Mouse (Mus musculus): Measurements from ENCODE around the gene Hmgb3. TPM values are rescaled to one million over a fixed set of nuclear protein-coding genes. Genes with fewer than 3 reads are reported as not detected.
"Not testable (repeated sequence)": the region's sequence is repeated elsewhere in the genome, so short reads cannot be mapped to it uniquely, and the experiment has no call there.

Gene Hmgb3
- polyA plus RNA-seq (2014; fragmentation: Nextera tagmentation; extraction: Ambion mirVana) = 317 and 331 TPM in 2 replicates

DNA sequence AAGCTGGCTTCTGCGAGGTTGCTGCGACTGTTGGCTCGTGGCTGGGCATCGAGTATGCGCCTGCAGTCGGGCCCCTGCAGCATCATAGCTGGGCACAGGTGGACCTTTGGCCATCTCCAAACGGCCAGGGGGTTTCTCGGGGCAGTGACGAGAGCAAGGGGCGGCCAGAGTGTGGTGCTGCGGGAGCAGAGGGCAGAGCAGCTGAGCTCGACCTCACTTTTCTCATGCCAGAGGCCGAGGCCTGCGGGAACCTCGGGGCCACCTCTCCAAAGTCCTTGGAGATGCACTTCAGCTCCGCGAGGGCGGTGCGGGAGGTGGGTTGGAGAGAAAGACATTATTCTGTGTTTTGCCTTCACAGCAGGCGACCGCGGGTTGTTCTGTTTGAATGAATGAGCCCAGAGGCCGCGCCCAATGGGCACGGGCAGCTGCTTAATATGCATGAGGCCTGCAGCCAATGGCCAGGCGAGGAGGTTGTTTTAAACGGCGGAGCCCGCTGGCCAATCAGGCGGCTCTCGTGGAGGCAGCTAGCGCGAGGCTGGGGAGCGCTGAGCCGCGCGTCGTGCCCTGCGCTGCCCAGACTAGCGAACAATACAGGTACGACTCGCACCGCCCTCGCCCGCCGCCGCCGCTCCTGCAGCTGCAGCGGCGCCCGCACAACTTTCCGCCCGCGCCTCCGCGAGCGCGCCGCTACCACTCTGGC, at the start of gene Hmgb3:
TSS of gene Hmgb3 (plus strand) at position 504 of the 700 bp plus-strand sequence.
- Histone ChIP-seq H3K27ac (ENCODE audit: low read depth, low read length) (peak within 1 kb of the TSS; percentile 95), H3K27me3 (ENCODE audit: control insufficient read depth, insufficient read depth, low read length) (no peaks in the 10 kb centered on the region), H3K9ac (ENCODE audit: low read depth, low read length) (peak within 1 kb of the TSS; percentile 91), H3K4me2 (replicated peaks; ENCODE audit: low read depth, low read length) (peak within 1 kb of the TSS; percentile 52), H3K4me1 (ENCODE audit: control insufficient read depth, insufficient read depth, low read length) (no peaks in the 10 kb centered on the region), H3K9me3 (ENCODE audit: control insufficient read depth, low read length) (no peaks in the 10 kb centered on the region), H3K36me3 (ENCODE audit: control insufficient read depth, insufficient read depth, low read length) (peaks cover 3% of the 10 kb centered on the region; the same call in 1 of the 2 replicates), H3K4me3 (ENCODE audit: low read length) (peak within 1 kb of the TSS; percentile 68)
- ATAC-seq (ENCODE audit: low FRiP score, low TSS enrichment) = peak; percentile 97
- 35% methylated on average over 58 of the region's 59 CpGs for WGBS

DNA sequence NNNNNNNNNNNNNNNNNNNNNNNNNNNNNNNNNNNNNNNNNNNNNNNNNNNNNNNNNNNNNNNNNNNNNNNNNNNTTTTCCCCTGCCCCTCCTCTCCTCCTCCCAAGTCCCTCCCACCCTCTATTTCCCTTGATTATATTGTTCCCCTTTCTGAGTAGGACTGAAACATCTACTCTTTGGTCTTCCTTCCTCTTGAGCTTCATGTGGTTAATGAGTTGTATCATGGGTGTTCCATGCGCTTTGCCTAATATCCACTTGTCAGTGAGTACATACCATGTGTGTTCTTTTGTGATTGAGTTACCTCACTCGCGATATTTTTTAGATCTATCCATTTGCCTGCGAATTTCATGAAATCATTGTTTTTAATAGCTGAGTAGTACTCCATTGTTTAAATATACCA, 49.1 kb upstream of the Hmgb3 start:
- 90% methylated on average over 4 of the region's 4 CpGs for whole genome bisulfite sequencing
- not testable (repeated sequence) for H3K4me2 ChIP-seq (replicated peaks; ENCODE audit: low read depth, low read length); ATAC-seq (ENCODE audit: low FRiP score, low TSS enrichment)

DNA sequence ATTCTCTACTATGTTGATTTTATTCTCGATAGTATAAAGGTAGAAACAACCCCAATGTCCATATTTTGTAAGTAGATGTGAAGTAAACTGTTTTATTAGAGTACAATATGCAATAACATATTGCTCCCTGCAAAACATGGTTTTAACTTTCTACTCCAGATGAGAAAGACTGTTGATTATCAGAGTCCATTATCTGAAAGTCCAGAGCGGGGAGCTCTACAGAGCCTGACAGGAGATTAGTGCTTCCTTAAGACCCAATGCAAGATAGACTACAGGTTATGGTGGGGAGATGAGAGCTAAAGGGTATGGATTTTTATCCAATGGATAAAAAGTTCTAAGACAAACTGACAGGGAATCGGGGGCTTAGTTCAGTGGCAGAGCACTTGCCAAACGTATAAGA, 36.5 kb upstream of the Hmgb3 start:
- Histone ChIP-seq H3K27me3 (ENCODE audit: control insufficient read depth, insufficient read depth, low read length) (no peaks in the 10 kb centered on the region), H3K4me3 (ENCODE audit: low read length) (no peak overlapping the region), H3K36me3 (ENCODE audit: control insufficient read depth, insufficient read depth, low read length) (no peaks in the 10 kb centered on the region), H3K27ac (ENCODE audit: low read depth, low read length) (no peak overlapping the region), H3K9me3 (ENCODE audit: control insufficient read depth, low read length) (no peaks in the 10 kb centered on the region), H3K9ac (ENCODE audit: low read depth, low read length) (no peak overlapping the region), H3K4me2 (replicated peaks; ENCODE audit: low read depth, low read length) (no peak overlapping the region), H3K4me1 (ENCODE audit: control insufficient read depth, insufficient read depth, low read length) (no peaks in the 10 kb centered on the region)
- no peak for ATAC-seq (ENCODE audit: low FRiP score, low TSS enrichment)
- 71% methylated on average over 4 of the region's 4 CpGs for WGBS

More for the DNA sequence above, 49.1 kb upstream of the Hmgb3 start:
- H3K4me1 ChIP-seq (ENCODE audit: control insufficient read depth, insufficient read depth, low read length); H3K9me3 ChIP-seq (ENCODE audit: control insufficient read depth, low read length); H3K27me3 ChIP-seq (ENCODE audit: control insufficient read depth, insufficient read depth, low read length); H3K4me3 ChIP-seq (ENCODE audit: low read length); H3K36me3 ChIP-seq (ENCODE audit: control insufficient read depth, insufficient read depth, low read length); H3K27ac ChIP-seq (ENCODE audit: low read depth, low read length); H3K9ac ChIP-seq (ENCODE audit: low read depth, low read length): not testable (repeated sequence)

DNA sequence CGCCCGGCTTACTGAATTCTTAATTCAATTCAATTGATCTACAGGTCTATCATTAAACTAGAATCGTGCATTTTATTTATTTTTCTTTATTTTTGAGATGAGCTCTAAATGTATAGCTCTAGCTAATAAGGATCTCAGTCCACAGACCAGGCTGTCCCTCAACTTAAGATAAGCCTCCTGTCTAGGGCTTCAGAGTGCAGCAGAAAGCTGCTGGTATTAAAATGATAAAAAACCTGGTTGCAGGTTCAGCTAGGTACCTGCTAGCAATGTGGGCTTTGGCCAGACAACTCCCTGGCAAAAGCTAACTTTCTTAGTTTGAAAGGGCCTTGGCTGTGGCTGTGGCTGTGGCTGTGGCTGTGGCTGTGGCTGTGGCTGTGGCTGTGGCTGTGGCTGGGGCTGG, 32.8 kb upstream of the Hmgb3 start:
- H3K36me3 ChIP-seq (ENCODE audit: control insufficient read depth, insufficient read depth, low read length) = no peaks in the 10 kb centered on the region
- WGBS = 89% methylated on average over 3 of the region's 3 CpGs
- H3K9me3 ChIP-seq (ENCODE audit: control insufficient read depth, low read length) = no peaks in the 10 kb centered on the region
- no peaks in the 10 kb centered on the region for H3K4me1 ChIP-seq (ENCODE audit: control insufficient read depth, insufficient read depth, low read length)
- no peak overlapping the region for H3K27ac ChIP-seq (ENCODE audit: low read depth, low read length)
- no peak overlapping the region for H3K9ac ChIP-seq (ENCODE audit: low read depth, low read length)
- no peak overlapping the region for H3K4me3 ChIP-seq (ENCODE audit: low read length)
- no peak for ATAC-seq (ENCODE audit: low FRiP score, low TSS enrichment)
- H3K27me3 ChIP-seq (ENCODE audit: control insufficient read depth, insufficient read depth, low read length) = no peaks in the 10 kb centered on the region
- no peak overlapping the region for H3K4me2 ChIP-seq (replicated peaks; ENCODE audit: low read depth, low read length)

DNA sequence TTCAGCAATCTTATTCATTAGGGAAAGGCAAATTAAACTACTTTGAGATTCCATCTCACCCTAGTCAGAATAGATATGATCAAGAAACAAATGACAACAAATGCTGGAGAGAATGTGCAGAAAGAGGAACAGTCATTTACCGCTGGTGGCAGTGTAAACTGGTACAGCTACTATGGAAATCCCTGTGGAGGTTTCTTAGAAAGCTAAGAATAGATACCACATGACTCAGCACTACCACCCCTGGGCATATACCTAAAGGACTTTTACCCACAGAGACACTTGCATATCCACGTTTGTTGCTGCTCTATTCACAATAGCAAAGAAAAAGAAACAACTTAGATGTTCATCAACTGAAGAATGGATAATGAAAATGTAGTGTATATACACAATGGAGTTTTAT, 31.4 kb upstream of the Hmgb3 start:
- Histone ChIP-seq H3K4me2 (replicated peaks; ENCODE audit: low read depth, low read length) (no peak overlapping the region), H3K4me3 (ENCODE audit: low read length) (no peak overlapping the region), H3K27ac (ENCODE audit: low read depth, low read length) (no peak overlapping the region), H3K9ac (ENCODE audit: low read depth, low read length) (no peak overlapping the region), H3K4me1 (ENCODE audit: control insufficient read depth, insufficient read depth, low read length) (no peaks in the 10 kb centered on the region), H3K9me3 (ENCODE audit: control insufficient read depth, low read length) (no peaks in the 10 kb centered on the region), H3K27me3 (ENCODE audit: control insufficient read depth, insufficient read depth, low read length) (no peaks in the 10 kb centered on the region), H3K36me3 (ENCODE audit: control insufficient read depth, insufficient read depth, low read length) (no peaks in the 10 kb centered on the region)
- 85% methylated on average over 2 of the region's 2 CpGs for WGBS
- no peak for ATAC-seq (ENCODE audit: low FRiP score, low TSS enrichment)

DNA sequence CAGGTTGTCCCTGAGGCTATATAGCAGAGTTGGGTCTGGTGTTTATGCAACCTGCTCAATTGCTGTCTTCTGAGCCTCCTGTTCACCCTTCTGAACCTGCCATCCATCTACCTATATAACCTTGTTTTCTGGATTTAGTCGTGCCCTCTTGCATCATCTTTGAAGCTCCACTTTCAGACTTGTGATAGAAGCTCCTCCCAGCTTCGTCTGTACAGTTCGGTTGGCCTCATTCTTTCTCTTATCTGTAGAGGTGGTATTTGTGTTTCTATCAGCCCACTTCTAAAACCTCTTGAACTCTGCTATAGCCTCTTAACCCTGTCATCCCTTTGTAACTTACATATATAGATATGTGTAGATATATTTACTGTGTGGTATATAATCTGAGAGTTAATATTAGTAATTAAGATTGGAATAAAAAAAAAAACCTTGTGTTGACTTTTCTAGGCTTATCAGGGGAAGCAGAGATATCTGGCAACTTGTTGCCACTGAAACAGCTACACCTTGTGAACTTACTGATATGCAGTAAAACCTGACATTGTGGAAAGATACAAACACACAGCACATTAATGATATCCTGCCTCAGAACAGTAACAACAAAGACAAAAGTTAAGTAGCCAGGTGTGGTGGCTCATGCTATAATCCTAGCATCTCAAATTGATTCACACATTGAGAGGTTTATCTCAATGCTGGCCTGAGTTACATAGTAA, 30.0 kb upstream of the Hmgb3 start:
- WGBS = 70% methylated on average over 3 of the region's 3 CpGs
- Histone ChIP-seq H3K9me3 (ENCODE audit: control insufficient read depth, low read length) (no peaks in the 10 kb centered on the region), H3K36me3 (ENCODE audit: control insufficient read depth, insufficient read depth, low read length) (no peaks in the 10 kb centered on the region), H3K4me3 (ENCODE audit: low read length) (no peak overlapping the region), H3K4me2 (replicated peaks; ENCODE audit: low read depth, low read length) (no peak overlapping the region), H3K27me3 (ENCODE audit: control insufficient read depth, insufficient read depth, low read length) (no peaks in the 10 kb centered on the region), H3K4me1 (ENCODE audit: control insufficient read depth, insufficient read depth, low read length) (no peaks in the 10 kb centered on the region), H3K9ac (ENCODE audit: low read depth, low read length) (no peak overlapping the region), H3K27ac (ENCODE audit: low read depth, low read length) (no peak overlapping the region)
- no peak for ATAC-seq (ENCODE audit: low FRiP score, low TSS enrichment)

DNA sequence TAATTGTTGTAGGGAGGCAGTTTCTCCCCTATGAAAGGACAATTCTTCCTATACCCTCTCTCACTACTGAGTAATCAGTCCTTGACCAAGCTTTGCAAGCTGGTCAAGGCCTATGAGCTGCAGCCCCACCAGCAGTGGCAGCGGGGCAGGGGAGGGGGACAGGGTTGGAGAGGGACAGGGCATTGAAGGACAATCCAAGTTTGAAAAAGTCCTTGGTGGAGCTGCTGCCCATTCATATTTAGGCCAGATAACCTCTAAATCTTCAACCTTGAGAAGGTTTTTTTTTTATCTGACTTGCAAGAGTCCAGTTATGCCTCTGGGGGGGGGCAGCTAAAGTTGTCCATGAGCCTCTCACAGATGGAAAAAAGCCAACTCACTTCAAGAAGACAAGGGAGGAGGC, 28.3 kb upstream of the Hmgb3 start:
- Histone ChIP-seq H3K9me3 (ENCODE audit: control insufficient read depth, low read length) (no peaks in the 10 kb centered on the region), H3K4me3 (ENCODE audit: low read length) (no peak overlapping the region)

DNA sequence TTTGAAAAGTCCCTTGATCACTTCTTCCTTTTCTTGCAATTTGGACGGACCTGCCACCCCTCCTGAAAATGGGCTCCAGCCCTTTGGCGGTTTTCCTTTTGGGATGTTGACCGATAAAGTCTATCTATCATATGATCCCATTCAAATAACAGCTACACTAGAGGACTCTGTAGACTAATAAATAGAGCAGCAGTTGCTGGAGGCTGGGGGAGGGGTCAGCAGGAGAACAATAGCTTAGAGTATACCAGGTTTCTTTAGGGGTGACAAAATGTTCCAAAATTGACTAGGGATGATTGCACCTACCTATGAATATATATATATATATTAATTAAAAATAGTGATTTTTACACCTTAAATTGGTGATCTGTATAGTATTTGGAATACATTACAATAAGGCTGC, 27.6 kb upstream of the Hmgb3 start:
- Histone ChIP-seq H3K4me2 (replicated peaks; ENCODE audit: low read depth, low read length) (no peak overlapping the region), H3K4me3 (ENCODE audit: low read length) (no peak overlapping the region), H3K9ac (ENCODE audit: low read depth, low read length) (no peak overlapping the region), H3K9me3 (ENCODE audit: control insufficient read depth, low read length) (no peaks in the 10 kb centered on the region), H3K27me3 (ENCODE audit: control insufficient read depth, insufficient read depth, low read length) (no peaks in the 10 kb centered on the region), H3K36me3 (ENCODE audit: control insufficient read depth, insufficient read depth, low read length) (no peaks in the 10 kb centered on the region), H3K27ac (ENCODE audit: low read depth, low read length) (no peak overlapping the region), H3K4me1 (ENCODE audit: control insufficient read depth, insufficient read depth, low read length) (no peaks in the 10 kb centered on the region)
- 66% methylated on average over 3 of the region's 3 CpGs for WGBS
- ATAC-seq (ENCODE audit: low FRiP score, low TSS enrichment) = no peak

More for the DNA sequence above, 28.3 kb upstream of the Hmgb3 start:
- Histone ChIP-seq H3K4me1 (ENCODE audit: control insufficient read depth, insufficient read depth, low read length) (no peaks in the 10 kb centered on the region), H3K4me2 (replicated peaks; ENCODE audit: low read depth, low read length) (no peak overlapping the region), H3K27ac (ENCODE audit: low read depth, low read length) (no peak overlapping the region), H3K9ac (ENCODE audit: low read depth, low read length) (no peak overlapping the region), H3K27me3 (ENCODE audit: control insufficient read depth, insufficient read depth, low read length) (no peaks in the 10 kb centered on the region), H3K36me3 (ENCODE audit: control insufficient read depth, insufficient read depth, low read length) (no peaks in the 10 kb centered on the region)
- 93% methylated on average over 1 of the region's 1 CpGs for WGBS
- no peak for ATAC-seq (ENCODE audit: low FRiP score, low TSS enrichment)

DNA sequence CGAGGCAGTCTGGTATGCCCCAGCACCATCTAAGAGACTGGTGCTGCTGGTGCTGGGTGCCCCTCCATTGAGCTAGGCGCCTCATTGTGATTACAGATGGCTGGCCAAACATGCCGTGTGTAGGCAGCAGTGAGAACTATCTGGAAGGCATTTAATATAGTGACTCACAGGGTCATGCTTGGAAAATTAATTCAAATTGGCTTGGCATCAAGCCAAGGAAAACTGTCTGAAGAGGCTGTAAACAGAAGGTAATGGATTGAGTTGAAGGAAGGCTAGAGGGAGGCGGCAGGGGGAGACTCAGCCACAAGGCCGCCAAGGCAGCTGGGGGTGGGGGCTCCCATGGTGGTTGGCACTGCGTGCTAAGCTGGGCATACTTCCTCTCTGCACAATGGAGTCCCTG, 27.1 kb upstream of the Hmgb3 start:
- no peaks in the 10 kb centered on the region for H3K9me3 ChIP-seq (ENCODE audit: control insufficient read depth, low read length)
- no peak overlapping the region for H3K4me2 ChIP-seq (replicated peaks; ENCODE audit: low read depth, low read length)
- no peaks in the 10 kb centered on the region for H3K4me1 ChIP-seq (ENCODE audit: control insufficient read depth, insufficient read depth, low read length)
- 48% methylated on average over 5 of the region's 6 CpGs for WGBS
- H3K27me3 ChIP-seq (ENCODE audit: control insufficient read depth, insufficient read depth, low read length) = no peaks in the 10 kb centered on the region
- H3K4me3 ChIP-seq (ENCODE audit: low read length) = no peak overlapping the region
- peak; percentile 69; the same call in 1 of the 2 replicates for ATAC-seq (ENCODE audit: low FRiP score, low TSS enrichment)
- H3K9ac ChIP-seq (ENCODE audit: low read depth, low read length) = no peak overlapping the region
- H3K36me3 ChIP-seq (ENCODE audit: control insufficient read depth, insufficient read depth, low read length) = no peaks in the 10 kb centered on the region
- no peak overlapping the region for H3K27ac ChIP-seq (ENCODE audit: low read depth, low read length)

All from kidney, embryonic 14.5 days (tissue).